Mouse (Mus musculus) olfactory bulb, adult 2 months (tissue): Measurements from ENCODE around the gene C1ra.

Source experiments
- CTCF ChIP-seq: fragments of 200-500 bp; IDR thresholded peaks from 2 replicates; pipeline ENCODE4 v1.5.1; 2012; ENCODE audit warnings: low read depth, mild to moderate bottlenecking, low read length, moderate library complexity; ENCODE audit not compliant: insufficient read depth
- POLR2A ChIP-seq: fragments of 200-500 bp; IDR thresholded peaks from 2 replicates; pipeline ENCODE4 v1.6.1; 2012; ENCODE audit warnings: mild to moderate bottlenecking, low read depth, low read length, moderate library complexity; ENCODE audit not compliant: insufficient read depth

- TF ChIP-seq CTCF, result peak; percentile 45
- no peak for TF ChIP-seq POLR2A
These were observed 57.8 kb downstream of the C1ra start, which contains the start of gene C1rb for GRCm38 (mm10) chr6:124570026-124570425.
